Mouse (Mus musculus) cerebellum, adult 2 months (tissue): Measurements from ENCODE around the gene Dbx1.

Experiments used
- CTCF ChIP-seq: fragments of 200-500 bp; IDR thresholded peaks from 2 replicates; pipeline ENCODE4 v1.5.1; 2011; ENCODE audit warnings: low read depth, mild to moderate bottlenecking, control low read depth, low read length, moderate library complexity, borderline replicate concordance; ENCODE audit not compliant: insufficient read depth
- POLR2A ChIP-seq: fragments of 200-500 bp; IDR thresholded peaks from 2 replicates; pipeline ENCODE4 v1.6.1; 2011; ENCODE audit warnings: low read length, control low read depth, borderline replicate concordance; ENCODE audit not compliant: insufficient read depth

DNA sequence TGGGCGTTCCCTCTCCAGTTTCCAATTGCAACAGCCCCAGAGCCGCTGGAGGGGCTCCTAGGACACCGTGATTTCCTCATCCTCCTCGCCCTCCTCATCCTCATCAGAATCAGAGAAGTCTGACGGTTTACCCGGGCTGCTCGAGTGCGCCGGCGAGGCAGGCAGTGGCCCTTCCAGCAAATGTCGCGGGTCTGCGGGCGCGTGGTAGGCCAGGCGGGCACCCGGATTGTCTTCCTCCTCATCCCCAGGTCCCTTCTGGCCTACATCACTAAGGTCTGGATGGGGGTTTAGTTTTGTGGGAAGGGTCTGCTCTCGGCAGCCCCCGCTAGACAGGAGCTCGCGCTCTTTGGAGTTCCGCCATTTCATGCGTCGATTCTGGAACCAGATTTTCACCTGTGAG, 4.3 kb downstream of the Dbx1 start:
- TF ChIP-seq POLR2A (no peak), CTCF (no peak)
